Mouse (Mus musculus) lung, embryonic 15.5 days (tissue): Measurements from ENCODE around the gene Il13. TPM values are rescaled to one million over a fixed set of nuclear protein-coding genes. Genes with fewer than 3 reads are reported as not detected.

ENCODE experiments used
- ATAC-seq: fragments of 200-750 bp; cut with Nextera tagmentation; 2 replicates; pipeline ENCODE4 v1.8.0; 2017; ENCODE audit warnings: moderate number of reproducible peaks, borderline replicate concordance; ENCODE audit not compliant: low FRiP score, low TSS enrichment; ENCODE audit errors: extremely low read depth
- H3K27ac ChIP-seq: fragments of 300-500 bp; sonication (generic); 2 replicates; pipeline ENCODE4 v1.5.1; 2015; ENCODE audit warnings: moderate library complexity, mild to moderate bottlenecking, inconsistent platforms
- H3K27me3 ChIP-seq: fragments of 300-500 bp; sonication (generic); 2 replicates; pipeline ENCODE4 v1.6.1; 2015; ENCODE audit warnings: inconsistent platforms
- H3K36me3 ChIP-seq: fragments of 300-500 bp; sonication (generic); 2 replicates; pipeline ENCODE4 v1.6.1; 2015; ENCODE audit warnings: inconsistent platforms
- H3K4me1 ChIP-seq: fragments of 300-500 bp; sonication (generic); 2 replicates; pipeline ENCODE4 v1.6.1; 2015; ENCODE audit warnings: inconsistent platforms
- H3K4me2 ChIP-seq: fragments of 300-500 bp; sonication (generic); 2 replicates; pipeline ENCODE4 v1.6.1; 2015; ENCODE audit warnings: inconsistent platforms, mild to moderate bottlenecking, moderate library complexity
- H3K4me3 ChIP-seq: fragments of 300-500 bp; sonication (generic); 2 replicates; pipeline ENCODE4 v1.5.1; 2015; ENCODE audit warnings: mild to moderate bottlenecking, inconsistent platforms
- H3K9ac ChIP-seq: fragments of 300-500 bp; sonication (generic); 2 replicates; pipeline ENCODE4 v1.6.1; 2015; ENCODE audit warnings: inconsistent platforms
- H3K9me3 ChIP-seq: fragments of 300-500 bp; sonication (generic); 2 replicates; pipeline ENCODE4 v1.6.1; 2016; ENCODE audit warnings: inconsistent platforms
- WGBS: fragments of 180-500 bp; shearing (Covaris S2); methylation state at CpG from one replicate; pipeline ENCODE4 v1.1.7; 2015; 5-methylcytosine and 5-hydroxymethylcytosine counted together
- polyA plus RNA-seq: library from polyadenylated mRNA; unstranded; fragments of >200 nt; fragmentation: Nextera tagmentation; extraction: Ambion mirVana; gene quantifications from 2 replicates; pipeline ENCODE4 v1.2.1, GENCODE M21; 2015

The Il13 gene
- polyA plus RNA-seq, result 0.12 TPM in 1 of 2 replicates, not detected in the other

DNA sequence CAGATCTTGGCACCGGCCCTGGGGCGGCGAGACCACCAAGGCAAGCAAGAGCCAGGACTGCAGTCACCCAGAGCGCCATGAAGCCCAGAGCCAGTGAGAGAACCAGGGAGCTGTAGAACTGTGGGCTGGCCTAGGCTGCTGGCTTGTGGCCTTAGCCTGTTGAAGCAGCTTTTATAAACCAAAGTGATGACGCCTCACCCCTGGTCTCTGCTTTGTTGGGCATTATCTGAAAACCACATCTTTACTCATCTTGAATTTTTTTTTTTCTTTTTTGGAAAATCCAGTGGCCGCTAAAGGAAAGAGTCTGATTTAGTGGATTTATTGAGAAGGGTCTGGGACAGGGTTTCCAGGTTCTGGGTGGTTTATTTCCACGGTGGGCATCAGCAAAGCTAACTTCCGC lies at the start of gene Il13:
Il13 (minus strand) TSS at position 147 of the 400 bp plus-strand sequence.
- Histone ChIP-seq H3K27me3 (peaks cover 18% of the 10 kb centered on the region), H3K9me3 (no peaks in the 10 kb centered on the region), H3K27ac (no peak within 1 kb of the TSS), H3K4me1 (peaks cover 13% of the 10 kb centered on the region), H3K9ac (no peak within 1 kb of the TSS), H3K4me2 (no peak within 1 kb of the TSS), H3K36me3 (no peaks in the 10 kb centered on the region), H3K4me3 (no peak within 1 kb of the TSS)
- ATAC-seq, result no peak
- 93% methylated on average over 8 of the region's 8 CpGs for WGBS

DNA sequence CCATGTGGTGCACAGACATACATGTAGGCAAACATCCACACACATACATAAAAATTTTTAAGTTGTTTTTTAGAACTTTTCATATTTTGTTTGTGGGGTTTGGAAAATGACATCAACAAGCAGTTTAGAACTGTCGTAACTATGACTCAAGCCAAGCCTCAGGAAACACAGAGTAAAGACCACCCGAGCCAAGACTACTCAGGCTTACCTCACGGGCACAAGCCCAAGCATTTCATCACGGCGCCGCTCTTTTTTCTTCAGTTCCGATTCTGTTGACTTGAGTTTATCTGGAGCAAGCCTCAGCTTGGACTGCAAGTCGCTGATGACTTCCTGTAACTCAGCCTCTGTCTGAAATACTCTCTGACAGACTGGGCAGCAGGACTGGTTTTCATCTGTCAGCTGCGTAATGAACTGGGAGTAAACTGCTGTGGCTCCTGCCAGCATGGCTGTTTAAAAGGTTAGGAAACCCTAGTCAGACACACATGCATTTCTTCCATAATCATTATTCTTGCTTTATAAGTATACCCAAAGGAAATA lies 48.6 kb upstream of the Il13 start:
- Histone ChIP-seq H3K4me1 (peaks cover 8% of the 10 kb centered on the region; the same call in 1 of the 2 replicates), H3K4me2 (no peak overlapping the region), H3K9me3 (no peaks in the 10 kb centered on the region), H3K4me3 (no peak overlapping the region), H3K9ac (no peak overlapping the region), H3K36me3 (peaks cover 35% of the 10 kb centered on the region), H3K27me3 (no peaks in the 10 kb centered on the region), H3K27ac (peak overlapping the region; percentile 55)
- WGBS, result 62% methylated on average over 9 of the region's 9 CpGs
- ATAC-seq, result peak; percentile 67; the same call in 1 of the 2 replicates

DNA sequence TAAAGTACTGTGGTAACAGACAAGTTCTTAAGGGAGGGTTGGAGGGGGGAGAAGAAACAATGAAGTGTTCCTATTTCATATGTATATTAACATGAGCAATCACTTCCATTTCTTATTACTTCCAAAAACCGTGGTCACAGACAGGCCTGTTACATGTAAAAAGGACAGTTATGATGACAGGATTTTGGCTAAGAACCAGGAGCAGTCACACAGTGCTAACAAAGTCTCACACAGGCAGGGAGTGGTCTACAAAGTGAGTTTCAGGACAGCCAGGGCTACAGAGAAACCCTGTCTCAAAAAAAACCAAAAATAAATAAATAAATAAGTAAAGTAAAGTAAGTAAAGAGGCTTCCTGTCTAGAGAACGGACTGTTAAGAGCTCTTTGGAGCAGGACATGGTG lies 47.7 kb upstream of the Il13 start:
- Histone ChIP-seq H3K27ac (peak overlapping the region; percentile 55), H3K36me3 (peaks cover 33% of the 10 kb centered on the region), H3K27me3 (no peaks in the 10 kb centered on the region), H3K9me3 (no peaks in the 10 kb centered on the region), H3K9ac (no peak overlapping the region), H3K4me1 (peaks cover 8% of the 10 kb centered on the region; the same call in 1 of the 2 replicates), H3K4me2 (no peak overlapping the region), H3K4me3 (no peak overlapping the region)
- ATAC-seq, result peak; percentile 74
- WGBS, result 32% methylated on average over 2 of the region's 2 CpGs

DNA sequence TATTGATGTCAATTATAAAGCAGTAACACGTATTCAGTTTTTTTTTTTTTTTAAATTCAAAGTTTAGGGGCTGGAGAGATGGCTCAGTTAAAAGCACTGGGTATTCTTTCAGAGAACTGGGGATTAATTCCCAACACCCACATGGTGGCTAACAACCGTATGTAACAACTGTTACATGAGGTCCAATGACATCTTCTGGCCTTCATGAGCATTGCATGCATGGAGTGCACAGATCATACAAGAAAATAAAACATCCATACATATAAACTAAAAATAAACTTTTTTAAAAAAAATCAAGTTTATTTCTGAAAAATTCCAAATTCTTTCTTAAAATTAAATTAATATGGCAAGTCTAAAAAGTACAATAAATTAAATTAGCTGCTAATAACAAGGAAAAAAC lies 47.2 kb upstream of the Il13 start:
- no peak for ATAC-seq
- Histone ChIP-seq H3K27ac (no peak overlapping the region), H3K36me3 (peaks cover 34% of the 10 kb centered on the region), H3K4me1 (peaks cover 8% of the 10 kb centered on the region; the same call in 1 of the 2 replicates), H3K9me3 (no peaks in the 10 kb centered on the region), H3K27me3 (no peaks in the 10 kb centered on the region), H3K4me2 (no peak overlapping the region), H3K4me3 (no peak overlapping the region), H3K9ac (no peak overlapping the region)
- 94% methylated on average over 2 of the region's 2 CpGs for WGBS

DNA sequence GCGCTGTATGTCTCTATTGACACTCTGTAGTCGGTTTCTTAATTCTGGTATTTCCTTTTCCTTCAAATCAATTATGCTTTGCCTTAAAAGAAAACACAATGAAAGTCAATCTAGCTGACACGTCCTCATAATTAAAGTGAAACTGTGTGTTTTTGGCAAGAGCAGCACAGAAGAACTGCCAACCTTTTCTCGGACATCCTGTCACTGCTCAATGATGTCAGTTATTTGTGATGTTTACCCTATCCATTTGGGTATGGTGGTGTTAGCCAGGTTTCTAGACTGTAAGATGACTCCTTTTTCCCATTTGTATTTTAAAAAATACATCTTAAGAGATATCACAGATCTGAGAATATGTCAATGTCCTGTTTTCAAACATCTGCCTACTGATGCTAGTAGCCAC lies 45.6 kb upstream of the Il13 start:
- WGBS, result 64% methylated on average over 4 of the region's 4 CpGs
- Histone ChIP-seq H3K4me1 (peaks cover 8% of the 10 kb centered on the region; the same call in 1 of the 2 replicates), H3K4me2 (no peak overlapping the region), H3K4me3 (no peak overlapping the region), H3K27ac (no peak overlapping the region), H3K36me3 (peaks cover 45% of the 10 kb centered on the region), H3K9me3 (no peaks in the 10 kb centered on the region), H3K27me3 (no peaks in the 10 kb centered on the region), H3K9ac (no peak overlapping the region)
- no peak for ATAC-seq

DNA sequence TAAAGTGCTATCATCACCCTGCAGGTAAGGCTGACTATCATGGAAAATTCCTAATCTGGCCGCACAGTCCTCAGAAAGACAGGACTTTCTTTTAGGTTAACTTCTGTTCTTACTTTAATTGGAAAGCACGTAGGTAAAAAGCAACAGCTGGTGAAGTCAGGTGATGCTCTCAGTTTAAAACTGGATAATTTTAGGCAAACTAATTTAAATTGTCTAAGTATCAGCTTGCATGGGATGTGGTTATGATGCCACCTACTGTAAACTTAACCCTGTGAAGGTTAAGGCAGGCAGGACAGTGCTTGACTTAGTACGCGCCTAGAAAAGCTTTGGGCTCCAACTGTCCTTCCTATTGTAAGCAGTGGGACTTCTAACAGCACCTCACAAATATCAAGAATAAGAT lies 36.9 kb upstream of the Il13 start:
- Histone ChIP-seq H3K4me1 (no peaks in the 10 kb centered on the region), H3K4me3 (no peak overlapping the region), H3K27ac (no peak overlapping the region), H3K9ac (no peak overlapping the region), H3K27me3 (no peaks in the 10 kb centered on the region), H3K9me3 (no peaks in the 10 kb centered on the region), H3K36me3 (peaks cover 63% of the 10 kb centered on the region), H3K4me2 (no peak overlapping the region)
- no peak for ATAC-seq
- 91% methylated on average over 4 of the region's 4 CpGs for WGBS

DNA sequence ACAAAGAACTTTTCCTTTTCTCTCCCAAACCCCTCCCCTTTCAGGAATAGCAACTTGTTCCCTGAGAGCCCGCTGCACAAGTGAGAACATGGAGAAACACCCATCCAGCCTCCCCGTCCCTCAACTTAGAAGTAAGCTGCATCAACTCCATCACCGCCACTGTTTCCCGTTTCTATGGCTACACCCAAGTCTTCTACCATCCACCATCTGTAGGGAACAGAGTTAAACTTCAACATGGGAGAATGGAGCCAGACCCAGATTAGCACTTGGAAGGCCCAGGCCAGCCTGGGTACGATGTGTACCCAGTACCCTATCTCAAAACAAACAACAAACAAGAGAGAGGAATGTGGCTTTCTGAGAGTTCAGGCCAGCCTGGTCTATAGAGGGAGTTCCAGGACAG lies 29.6 kb upstream of the Il13 start:
- Histone ChIP-seq H3K4me1 (no peaks in the 10 kb centered on the region), H3K36me3 (peaks cover 35% of the 10 kb centered on the region), H3K27me3 (no peaks in the 10 kb centered on the region), H3K27ac (no peak overlapping the region), H3K9me3 (no peaks in the 10 kb centered on the region), H3K4me3 (no peak overlapping the region), H3K4me2 (no peak overlapping the region), H3K9ac (no peak overlapping the region)
- WGBS, result 70% methylated on average over 5 of the region's 5 CpGs
- ATAC-seq, result no peak

DNA sequence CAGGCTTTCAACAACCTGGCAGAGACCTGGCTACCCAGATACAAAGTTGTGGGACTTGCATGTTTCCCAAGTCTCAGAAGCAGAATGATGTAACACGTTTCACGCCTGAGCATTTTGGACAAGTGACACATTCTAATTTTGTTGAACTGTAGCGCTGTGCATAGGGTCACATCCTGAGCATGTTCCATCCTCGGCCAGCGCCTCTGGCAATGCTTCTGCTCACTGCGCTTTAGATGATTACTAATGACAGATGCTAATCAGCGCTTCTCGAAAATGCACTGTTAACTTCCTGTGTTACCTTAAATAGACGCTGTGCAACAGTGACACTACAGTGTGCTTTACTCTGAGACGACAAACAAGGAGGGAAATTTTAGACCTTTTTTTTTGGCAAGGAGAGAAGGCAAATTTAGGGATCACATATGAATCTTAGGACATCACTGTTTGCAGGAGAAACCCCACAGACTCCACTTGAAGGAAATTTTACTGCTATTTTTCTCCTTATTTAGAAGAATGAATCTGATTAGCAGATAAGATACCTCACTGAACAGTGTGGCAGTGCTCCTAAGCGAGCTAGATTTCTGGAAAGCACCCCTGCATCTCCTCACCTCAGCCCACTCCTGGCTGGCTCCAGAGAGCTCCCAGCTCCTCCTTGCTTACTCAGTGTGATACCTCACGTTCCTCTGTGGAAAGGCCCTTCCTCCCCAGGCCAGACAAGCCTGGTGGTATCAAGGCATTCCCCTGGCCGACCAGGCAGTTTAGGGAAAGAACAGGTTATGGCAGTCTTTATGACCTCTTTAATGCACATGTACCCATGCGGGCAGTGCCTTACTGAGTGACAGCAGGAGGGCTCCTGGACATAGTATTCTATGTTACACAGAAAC lies 28.5 kb upstream of the Il13 start:
- Histone ChIP-seq H3K4me1 (no peaks in the 10 kb centered on the region), H3K9ac (no peak overlapping the region), H3K9me3 (no peaks in the 10 kb centered on the region), H3K4me2 (no peak overlapping the region), H3K4me3 (no peak overlapping the region), H3K27me3 (no peaks in the 10 kb centered on the region), H3K27ac (no peak overlapping the region), H3K36me3 (peaks cover 26% of the 10 kb centered on the region)
- 59% methylated on average over 14 of the region's 14 CpGs for WGBS
- no peak for ATAC-seq

DNA sequence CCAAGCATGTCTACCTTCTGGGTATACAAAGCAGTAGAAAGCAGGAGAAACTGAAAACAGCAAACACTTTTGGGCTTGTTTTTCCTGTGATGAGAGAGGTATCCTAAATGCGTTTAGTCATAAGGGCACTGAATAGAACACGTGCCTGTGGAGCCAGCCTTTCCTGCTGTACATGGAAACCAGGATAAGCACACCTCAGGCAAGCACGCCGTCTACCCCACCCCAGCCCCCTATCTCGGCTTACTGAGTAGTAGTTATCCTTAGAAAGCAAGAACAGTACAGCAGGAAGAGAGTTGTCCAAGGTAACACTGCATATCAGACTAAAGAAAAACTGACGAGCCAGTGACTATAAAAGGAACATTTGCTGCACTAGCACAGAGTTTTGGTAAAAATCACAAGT lies 23.3 kb upstream of the Il13 start:
- no peaks in the 10 kb centered on the region for H3K4me1 ChIP-seq
- H3K27ac ChIP-seq, result no peak overlapping the region
- H3K9me3 ChIP-seq, result no peaks in the 10 kb centered on the region
- H3K36me3 ChIP-seq, result peaks cover 20% of the 10 kb centered on the region
- no peak overlapping the region for H3K9ac ChIP-seq
- no peak overlapping the region for H3K4me2 ChIP-seq
- no peak overlapping the region for H3K4me3 ChIP-seq
- WGBS, result 83% methylated on average over 6 of the region's 6 CpGs
- H3K27me3 ChIP-seq, result no peaks in the 10 kb centered on the region
- ATAC-seq, result no peak

DNA sequence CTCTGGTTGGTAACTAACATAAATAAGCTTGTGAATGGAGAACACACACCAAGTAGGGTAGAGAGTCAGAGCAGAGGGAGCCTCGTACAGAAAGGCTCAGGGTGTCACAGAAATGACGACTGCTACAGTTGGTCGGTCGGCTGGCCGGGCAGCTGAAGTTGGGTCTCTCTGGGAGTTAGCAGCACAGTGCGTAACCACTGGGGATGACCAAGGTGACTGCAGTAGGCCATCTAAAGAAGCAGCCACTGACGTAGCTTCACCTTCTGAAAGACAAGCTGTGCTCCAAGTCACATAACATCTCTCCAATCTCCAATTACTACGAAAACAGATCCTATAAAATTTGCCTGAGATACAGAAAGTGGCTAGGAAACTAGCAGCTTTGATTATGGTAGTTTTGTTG lies 22.9 kb upstream of the Il13 start:
- H3K4me1 ChIP-seq, result no peaks in the 10 kb centered on the region
- H3K9me3 ChIP-seq, result no peaks in the 10 kb centered on the region
- H3K36me3 ChIP-seq, result peaks cover 20% of the 10 kb centered on the region
- no peak overlapping the region for H3K4me3 ChIP-seq
- no peak overlapping the region for H3K9ac ChIP-seq
- ATAC-seq, result no peak
- H3K27ac ChIP-seq, result no peak overlapping the region
- 81% methylated on average over 8 of the region's 8 CpGs for WGBS
- H3K4me2 ChIP-seq, result no peak overlapping the region
- H3K27me3 ChIP-seq, result no peaks in the 10 kb centered on the region

DNA sequence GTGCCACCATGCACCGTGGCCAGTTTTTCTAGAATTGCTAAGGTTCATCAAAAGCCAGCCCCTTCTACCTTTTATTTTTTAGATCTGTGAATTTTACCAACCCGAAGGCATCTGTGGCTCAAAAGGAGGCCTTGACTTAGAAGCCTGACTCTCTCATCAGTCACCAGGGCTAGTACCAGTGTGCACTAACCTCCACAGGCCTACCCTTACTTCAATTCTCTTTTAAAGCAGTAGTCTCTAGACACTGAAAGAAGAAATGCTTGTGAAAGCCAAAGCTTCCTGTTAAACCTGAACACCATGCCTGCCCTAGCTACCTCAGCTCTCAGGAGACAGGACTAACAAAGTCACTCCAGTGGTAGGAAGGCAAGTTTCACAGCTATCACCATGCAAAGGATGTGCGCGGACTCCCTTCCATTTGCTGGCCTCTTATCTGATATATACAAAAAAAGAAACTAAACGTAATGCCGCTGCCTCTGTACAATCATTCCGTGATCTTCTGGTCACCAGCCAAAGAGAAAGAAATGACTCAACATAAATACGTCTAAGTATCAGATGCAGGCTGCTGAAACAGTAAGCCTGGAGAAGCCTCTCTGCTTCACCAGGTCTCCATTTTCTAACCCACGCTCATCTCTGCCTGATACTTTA lies 22.2 kb upstream of the Il13 start:
- Histone ChIP-seq H3K27me3 (no peaks in the 10 kb centered on the region), H3K4me2 (no peak overlapping the region)

DNA sequence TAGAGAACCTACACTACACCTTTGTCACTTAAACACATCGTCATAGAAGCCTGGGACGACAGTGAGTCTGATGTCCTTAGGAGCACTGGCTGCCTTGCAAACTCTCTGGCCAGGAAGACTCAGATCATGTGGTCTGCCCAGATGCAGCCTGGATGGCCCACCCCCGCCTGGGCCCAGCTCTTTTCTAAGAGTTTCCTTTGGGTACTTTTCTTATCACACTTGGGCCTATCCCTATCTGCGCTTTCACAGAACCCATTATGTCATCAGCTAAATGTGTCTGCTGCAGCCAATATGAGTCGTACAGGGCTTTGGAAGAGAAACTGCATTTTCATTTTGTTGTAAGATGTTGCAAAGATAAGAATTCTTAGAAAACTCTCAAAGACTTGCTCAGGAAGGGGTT lies 20.5 kb upstream of the Il13 start:
- no peak overlapping the region for H3K4me2 ChIP-seq
- no peak overlapping the region for H3K27ac ChIP-seq
- H3K4me3 ChIP-seq, result no peak overlapping the region
- no peaks in the 10 kb centered on the region for H3K27me3 ChIP-seq
- peaks cover 37% of the 10 kb centered on the region for H3K36me3 ChIP-seq
- H3K9ac ChIP-seq, result no peak overlapping the region
- no peaks in the 10 kb centered on the region for H3K9me3 ChIP-seq
- ATAC-seq, result no peak
- no peaks in the 10 kb centered on the region for H3K4me1 ChIP-seq
- 68% methylated on average over 5 of the region's 5 CpGs for WGBS

More for the DNA sequence above, 22.2 kb upstream of the Il13 start:
- H3K36me3 ChIP-seq, result peaks cover 25% of the 10 kb centered on the region
- H3K9ac ChIP-seq, result no peak overlapping the region
- H3K4me3 ChIP-seq, result no peak overlapping the region
- 66% methylated on average over 9 of the region's 9 CpGs for WGBS
- H3K27ac ChIP-seq, result no peak overlapping the region
- no peaks in the 10 kb centered on the region for H3K4me1 ChIP-seq
- ATAC-seq, result no peak
- no peaks in the 10 kb centered on the region for H3K9me3 ChIP-seq
